Mouse (Mus musculus) gastrocnemius, adult 2 months (tissue): Measurements from ENCODE around the gene Esf1. TPM values are rescaled to one million over a fixed set of nuclear protein-coding genes. Genes with fewer than 3 reads are reported as not detected.
A peak's percentile ranks its signal among the peaks of the same experiment; 100 is the strongest.
"Not testable (repeated sequence)": the region's sequence is repeated elsewhere in the genome, so short reads cannot be mapped to it uniquely, and the experiment has no call there.

Source experiments
- DNase-seq: peaks from one replicate; pipeline ENCODE4 v3.0.0; 2022
- H3K27ac ChIP-seq: fragments of 200-600 bp; 2 replicates; pipeline ENCODE4 v1.8.1; 2022; ENCODE audit warnings: mild to moderate bottlenecking
- H3K4me3 ChIP-seq: fragments of 200-600 bp; 2 replicates; pipeline ENCODE4 v1.8.1; 2022; ENCODE audit warnings: mild to moderate bottlenecking, moderate library complexity
- CTCF ChIP-seq: fragments of 200-600 bp; IDR thresholded peaks from 2 replicates; pipeline ENCODE4 v1.8.1; 2022; ENCODE audit warnings: antibody characterized with exemption, mild to moderate bottlenecking, moderate library complexity
- intact Hi-C: fragments of 180-260 bp; cut with DNase I; formaldehyde crosslinking; loops from one replicate; pipeline ENCODE4 v1.15.1; 2025
- total RNA-seq, 2 experiments: library from RNA; stranded (reverse); gene quantifications; 2 replicates each; pipeline ENCODE4 v1.2.3; 2021

Gene Esf1
- total RNA-seq, 2 experiments from 2014 or later = 12.1 to 12.9 TPM

- TF ChIP-seq CTCF = peak; percentile 72
- no peak for DNase-seq
- Histone ChIP-seq H3K27ac (no peak overlapping the region), H3K4me3 (no peak overlapping the region)
- intact Hi-C loops = loop anchor here (10.0 kb wide), 2 partner anchors 104 to 384 kb away; no protein-coding TSS in a partner anchor
Measured at GRCm38 (mm10) chr2:140159186-140159730, 11.1 kb downstream of the Esf1 start.

GRCm38 (mm10) chr2:140151743-140152142, 18.6 kb downstream of the Esf1 start, which contains the start of gene Gm17374:
TSS of gene Gm17374 (plus strand) at chr2:140152043.
- DNase-seq, H3K27ac ChIP-seq, H3K4me3 ChIP-seq: not testable (repeated sequence)
- intact Hi-C loops = loop anchor here (10.0 kb wide), 2 partner anchors 97 to 377 kb away; no protein-coding TSS in a partner anchor

- Histone ChIP-seq H3K4me3 (no peak overlapping the region), H3K27ac (no peak overlapping the region)
- no peak for DNase-seq
- intact Hi-C loops = no loop called here
- peak; percentile 5; the same call in 1 of the 2 replicates for TF ChIP-seq CTCF
Measured at GRCm38 (mm10) chr2:140125516-140125915, 44.8 kb downstream of the Esf1 start.

DNA sequence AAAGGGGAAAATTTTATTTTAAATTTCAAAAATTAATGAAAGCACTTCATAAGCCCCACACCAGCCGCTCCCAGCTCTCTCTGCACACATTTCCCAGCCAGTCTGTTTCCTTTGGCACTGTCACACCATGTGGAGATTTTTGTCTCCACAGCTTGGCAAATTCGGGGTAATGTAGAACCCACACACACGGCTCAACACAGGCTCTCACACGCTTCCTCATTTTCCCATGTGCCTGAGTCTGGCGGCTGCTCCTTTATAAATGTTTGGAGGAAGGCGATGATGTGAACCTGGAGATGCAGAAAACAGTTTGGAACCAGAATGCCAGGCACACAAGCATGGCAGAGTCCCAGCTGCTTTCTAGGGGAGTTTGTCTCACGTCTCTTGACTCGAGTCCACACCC, 56.5 kb downstream of the Esf1 start:
- TF ChIP-seq CTCF = no peak
- H3K4me3 ChIP-seq = no peak overlapping the region
- peak; percentile 20 for DNase-seq
- intact Hi-C loops = no loop called here
- H3K27ac ChIP-seq = no peak overlapping the region

DNA sequence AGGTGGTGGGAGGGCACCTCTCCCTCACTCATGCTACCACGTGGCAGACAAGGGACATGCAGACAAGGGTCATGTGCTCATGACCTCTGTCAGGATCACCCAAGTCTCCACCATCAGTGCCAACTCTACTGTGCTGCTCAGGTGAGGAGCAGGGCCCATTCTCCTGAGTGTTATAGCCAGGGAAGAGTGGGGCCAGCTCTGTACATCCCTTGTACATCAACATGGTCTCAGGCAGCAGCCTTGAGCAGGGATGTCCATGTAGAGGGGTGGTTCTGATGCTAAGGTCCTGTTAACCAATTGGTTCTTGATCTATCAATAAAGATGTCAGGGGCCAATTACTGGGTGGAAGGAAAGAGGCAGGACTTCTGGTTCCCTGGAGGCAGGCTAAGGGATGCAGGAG, 61.4 kb downstream of the Esf1 start:
- H3K27ac ChIP-seq = no peak overlapping the region
- intact Hi-C loops = no loop called here
- no peak overlapping the region for H3K4me3 ChIP-seq
- DNase-seq = no peak
- TF ChIP-seq CTCF = no peak

DNA sequence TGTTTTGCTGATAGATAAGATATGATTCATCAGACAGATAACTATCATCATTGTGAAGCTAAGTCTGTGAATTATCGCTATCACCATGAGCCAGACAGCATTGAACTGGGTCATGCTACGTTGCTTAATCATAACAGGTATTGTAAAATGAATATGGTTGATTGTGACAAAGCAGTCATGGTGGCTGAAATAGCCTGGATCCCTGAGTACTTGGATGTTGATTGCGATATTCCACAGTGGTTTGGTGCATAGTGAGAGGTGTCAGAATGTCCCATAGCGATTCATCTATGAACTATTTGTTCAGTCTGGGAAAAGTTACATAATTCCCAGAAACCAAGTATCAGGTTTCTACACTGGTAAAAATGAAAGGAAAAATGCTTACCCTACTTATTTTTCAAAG, 62.7 kb downstream of the Esf1 start:
- no peak for TF ChIP-seq CTCF
- peak overlapping the region; percentile 35; the same call in 1 of the 2 replicates for H3K27ac ChIP-seq
- no peak overlapping the region for H3K4me3 ChIP-seq
- intact Hi-C loops = no loop called here
- DNase-seq = no peak

DNA sequence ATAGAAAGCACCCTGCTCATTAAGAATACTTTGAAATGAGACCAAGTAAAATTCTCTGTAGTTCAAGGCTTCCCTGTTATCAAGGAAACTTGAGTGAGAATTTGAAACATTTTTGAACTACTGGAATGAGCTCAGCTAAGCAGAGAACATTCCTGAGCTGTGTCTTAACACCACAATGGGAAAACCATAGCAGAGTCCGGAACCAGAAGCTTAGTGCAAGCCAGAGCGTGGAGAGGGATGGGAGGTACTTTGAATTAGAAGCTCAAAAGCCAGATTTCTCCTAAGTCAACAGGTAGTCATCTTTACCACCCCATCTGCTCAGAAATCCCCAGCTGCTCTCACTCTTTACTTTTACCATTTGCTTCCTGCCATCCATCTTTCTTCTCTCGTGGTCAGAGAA, 65.4 kb downstream of the Esf1 start:
- intact Hi-C loops = no loop called here
- Histone ChIP-seq H3K4me3 (no peak overlapping the region), H3K27ac (peak overlapping the region; percentile 54)
- no peak for TF ChIP-seq CTCF
- DNase-seq = no peak

DNA sequence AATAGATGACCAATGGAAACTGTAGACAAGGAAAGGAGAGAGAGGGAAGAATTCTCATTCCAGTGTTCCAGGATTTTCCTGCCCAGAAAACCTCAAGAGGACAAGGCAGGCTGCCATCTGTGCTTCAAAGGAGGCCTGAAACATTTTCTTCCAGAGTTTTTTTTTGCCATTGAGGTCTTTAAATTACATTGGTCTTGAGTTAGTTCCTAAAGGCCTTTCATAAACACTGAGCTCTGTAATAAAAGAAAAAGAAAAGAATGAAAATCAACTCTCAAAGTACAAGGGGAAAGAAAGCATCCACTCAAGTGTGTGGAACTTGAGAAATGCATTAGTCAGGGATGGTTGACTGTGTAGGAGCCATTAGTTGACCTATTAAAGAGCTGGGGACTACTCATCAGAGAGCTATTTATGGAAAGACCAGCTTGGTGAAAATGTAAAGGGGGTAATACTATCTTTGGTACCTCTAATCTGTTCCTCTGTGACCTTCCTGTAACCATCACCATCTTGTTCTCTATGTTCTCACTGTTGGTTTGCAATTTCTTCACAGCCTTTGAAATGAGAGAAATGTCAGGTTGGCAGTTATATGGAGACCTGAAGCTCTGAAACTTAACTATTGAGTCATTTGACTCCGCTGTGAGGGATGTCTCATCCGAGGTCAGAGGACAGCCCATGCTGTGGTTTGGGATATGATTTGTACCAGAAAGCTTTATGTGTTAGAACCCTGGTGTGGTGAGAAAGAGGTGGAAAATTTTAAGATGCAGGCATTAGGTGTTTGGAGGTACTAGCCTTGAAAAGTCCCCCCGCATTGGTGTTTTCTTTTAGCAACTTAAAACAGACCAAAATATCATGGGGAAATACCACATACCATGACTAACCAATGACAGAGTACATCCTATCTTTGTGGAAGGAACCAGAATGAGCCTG, 69.6 kb downstream of the Esf1 start:
- TF ChIP-seq CTCF = no peak

GRCm38 (mm10) chr2:140099971-140100370, 70.4 kb downstream of the Esf1 start:
- Histone ChIP-seq H3K27ac (no peak overlapping the region), H3K4me3 (no peak overlapping the region)
- no peak for TF ChIP-seq CTCF
- DNase-seq = no peak
- intact Hi-C loops = no loop called here

More for the DNA sequence above, 69.6 kb downstream of the Esf1 start:
- no peak overlapping the region for H3K4me3 ChIP-seq
- no peak overlapping the region for H3K27ac ChIP-seq
- intact Hi-C loops = no loop called here
- no peak for DNase-seq

DNA sequence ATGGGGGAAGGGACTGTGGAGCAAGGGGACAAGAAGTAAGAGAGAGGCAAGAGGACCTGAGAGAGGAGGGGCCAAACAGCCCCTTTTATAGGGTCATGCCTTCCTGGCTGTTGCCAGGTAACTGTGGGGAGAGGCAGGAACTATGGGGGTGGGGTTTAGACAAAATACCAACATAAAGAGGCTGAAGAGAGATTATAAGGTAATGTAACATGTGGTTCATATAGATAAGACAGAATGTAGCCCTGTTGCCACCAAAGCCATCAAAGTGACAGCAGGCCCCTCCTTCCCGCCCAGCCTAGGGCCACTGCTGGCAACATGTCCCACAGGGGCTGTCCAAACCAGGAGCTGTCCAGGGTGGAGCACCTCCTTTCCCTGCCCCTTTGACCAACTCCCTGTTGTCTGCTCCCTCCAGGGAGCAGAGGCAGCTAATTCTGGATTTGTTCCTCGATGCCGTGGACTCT, 73.2 kb downstream of the Esf1 start:
- no peak for DNase-seq
- Histone ChIP-seq H3K4me3 (no peak overlapping the region), H3K27ac (no peak overlapping the region)
- intact Hi-C loops = no loop called here
- TF ChIP-seq CTCF = no peak

GRCm38 (mm10) chr2:140096034-140096433, 74.3 kb downstream of the Esf1 start:
- Histone ChIP-seq H3K4me3 (no peak overlapping the region), H3K27ac (no peak overlapping the region)
- intact Hi-C loops = no loop called here
- TF ChIP-seq CTCF = no peak
- DNase-seq = no peak

DNA sequence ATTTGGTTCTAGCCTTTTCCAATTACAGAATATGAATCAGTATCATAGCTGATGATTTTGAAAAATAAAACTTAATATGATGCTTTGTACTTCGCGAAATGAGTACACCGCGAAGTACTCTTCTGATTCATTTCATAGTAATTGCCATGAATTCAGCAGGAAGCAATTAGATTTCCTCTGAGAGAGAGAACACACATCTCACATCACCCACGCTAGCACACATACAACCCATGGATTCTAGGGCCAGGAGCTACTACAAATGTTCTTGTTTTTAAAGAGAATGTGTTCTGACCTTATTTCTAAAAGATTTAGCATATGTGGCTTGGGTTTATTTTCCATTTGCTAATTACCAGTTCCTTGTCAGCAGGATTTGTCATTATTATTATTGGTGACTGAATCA, 76.9 kb downstream of the Esf1 start:
- intact Hi-C loops = no loop called here
- DNase-seq = no peak
- TF ChIP-seq CTCF = no peak
- Histone ChIP-seq H3K27ac (no peak overlapping the region), H3K4me3 (no peak overlapping the region)

DNA sequence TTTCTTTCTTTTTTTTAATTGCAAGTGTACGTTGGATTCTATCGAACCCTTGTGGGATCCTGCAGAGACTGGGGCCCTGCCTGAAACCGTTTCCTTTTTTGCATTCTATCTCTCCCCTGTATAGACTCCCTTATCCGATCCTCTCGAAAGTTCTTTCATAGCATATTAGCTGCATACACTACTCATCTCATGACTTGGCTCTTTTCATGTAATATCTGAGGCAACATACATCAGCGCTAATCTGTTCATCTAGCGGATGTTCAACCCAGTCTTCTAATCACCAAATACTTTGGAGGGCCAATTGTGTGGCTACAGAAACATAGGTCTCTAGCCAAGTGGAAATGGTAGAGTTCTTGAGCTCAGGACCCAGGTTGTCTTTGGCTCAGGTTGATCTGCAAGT, 86.1 kb downstream of the Esf1 start:
- H3K4me3 ChIP-seq = no peak overlapping the region
- intact Hi-C loops = no loop called here
- TF ChIP-seq CTCF = no peak
- no peak for DNase-seq
- no peak overlapping the region for H3K27ac ChIP-seq
